Mouse (Mus musculus) lung, postnatal 4 days (tissue): ENCODE results near the gene Gm13101.
"Not testable (repeated sequence)": the region's sequence is repeated elsewhere in the genome, so short reads cannot be mapped to it uniquely, and the experiment has no call there.

ENCODE experiments used
- DNase-seq, 2 experiments: peaks; one replicate each; pipeline ENCODE4 v3.0.0; 2021

The Gm13101 gene

GRCm38 (mm10) chr4:143966850-143967249 lies at the start of gene Gm13101:
Gene Gm13101, minus strand, starts transcription at chr4:143966950.
- not testable (repeated sequence) for DNase-seq

DNA sequence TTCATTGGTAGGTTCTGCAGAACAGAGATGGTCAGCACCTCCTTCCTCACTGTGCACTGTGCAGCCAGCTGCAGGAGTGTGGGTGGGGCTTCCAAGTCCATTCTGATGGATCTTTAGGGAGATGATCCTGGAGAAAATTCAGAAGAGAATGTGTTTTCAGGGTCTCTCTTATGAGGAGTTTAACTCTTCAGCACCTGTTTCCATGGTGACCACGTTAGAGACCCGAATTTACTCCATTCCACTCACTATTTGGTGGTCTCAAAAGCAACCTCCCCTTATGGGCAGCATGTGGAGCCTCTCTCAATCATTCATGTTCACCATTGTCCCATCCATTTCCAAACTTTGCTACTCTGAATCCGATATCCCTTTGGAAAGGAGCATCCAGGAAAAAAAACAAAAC lies 27.5 kb upstream of the Gm13101 start, which contains the start of gene Pramef17:
Gene Pramef17, minus strand, starts transcription at position 101 of the 400 bp plus-strand sequence.
- not testable (repeated sequence) for DNase-seq

- DNase-seq: peak; percentile 39 to 66
Observed at GRCm38 (mm10) chr4:143988126-143988525, 21.4 kb upstream of the Gm13101 start.

GRCm38 (mm10) chr4:143987475-143987941 lies 20.8 kb upstream of the Gm13101 start:
- peak; percentile 52 to 57 for DNase-seq

DNA sequence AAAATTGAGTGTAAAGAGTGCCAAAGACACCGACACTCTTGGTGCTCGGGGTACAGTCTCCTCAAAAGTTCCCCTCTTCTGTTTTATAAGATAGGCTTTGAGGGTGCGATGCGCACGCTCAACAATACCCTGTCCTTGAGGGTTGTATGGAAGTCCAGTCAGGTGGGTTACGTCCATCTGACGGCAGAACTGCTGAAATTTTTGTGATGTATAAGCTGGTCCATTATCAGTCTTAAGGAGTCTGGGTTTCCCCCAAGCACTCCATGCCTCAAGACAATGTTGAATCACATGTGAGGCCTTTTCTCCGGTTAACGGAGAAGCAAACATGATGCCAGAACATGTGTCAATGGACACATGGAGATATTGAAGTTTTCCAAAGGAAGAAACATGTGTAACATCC lies 19.0 kb upstream of the Gm13101 start:
- DNase-seq: peak; percentile 31 to 52

- peak; percentile 21 to 34 for DNase-seq
Observed at GRCm38 (mm10) chr4:143985165-143985564, 18.4 kb upstream of the Gm13101 start.

- not testable (repeated sequence) for DNase-seq
Observed at GRCm38 (mm10) chr4:143983446-143983845, 16.7 kb upstream of the Gm13101 start.

DNA sequence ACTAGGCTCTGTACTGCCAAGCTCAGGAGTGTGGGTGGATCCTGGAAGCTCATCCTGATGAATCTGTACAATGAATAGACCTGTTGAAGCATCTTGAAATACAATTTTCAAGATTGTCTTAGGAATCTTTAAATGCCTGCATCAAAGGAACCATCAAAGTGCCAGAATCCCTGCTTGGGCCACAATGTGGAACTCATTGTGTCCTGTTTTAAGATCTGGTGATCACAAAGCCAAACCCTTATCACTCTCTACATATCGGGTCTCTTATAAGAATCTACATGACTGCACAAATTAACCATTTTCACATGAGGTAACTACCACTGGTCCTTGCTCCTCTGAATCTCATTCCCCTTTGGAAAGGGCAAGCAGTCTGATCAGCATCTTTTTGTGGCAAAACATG lies 15.8 kb downstream of the Gm13101 start, which contains the start of gene Pramef25:
Gene Pramef25, minus strand, starts transcription at position 101 of the 400 bp plus-strand sequence.
- DNase-seq: not testable (repeated sequence)
